Mouse (Mus musculus) skeletal muscle tissue, postnatal 0 days (tissue): ENCODE data around the gene C2cd3. TPM values are rescaled to one million over a fixed set of nuclear protein-coding genes. Genes with fewer than 3 reads are reported as not detected.

Source experiments
- polyA plus RNA-seq: library from polyadenylated mRNA; unstranded; fragments of >200 nt; fragmentation: Nextera tagmentation; extraction: Ambion mirVana; gene quantifications from 2 replicates; pipeline ENCODE4 v1.2.1, GENCODE M21; 2015

Gene C2cd3
- polyA plus RNA-seq, result 4.9 and 7.2 TPM in 2 replicates

DNA sequence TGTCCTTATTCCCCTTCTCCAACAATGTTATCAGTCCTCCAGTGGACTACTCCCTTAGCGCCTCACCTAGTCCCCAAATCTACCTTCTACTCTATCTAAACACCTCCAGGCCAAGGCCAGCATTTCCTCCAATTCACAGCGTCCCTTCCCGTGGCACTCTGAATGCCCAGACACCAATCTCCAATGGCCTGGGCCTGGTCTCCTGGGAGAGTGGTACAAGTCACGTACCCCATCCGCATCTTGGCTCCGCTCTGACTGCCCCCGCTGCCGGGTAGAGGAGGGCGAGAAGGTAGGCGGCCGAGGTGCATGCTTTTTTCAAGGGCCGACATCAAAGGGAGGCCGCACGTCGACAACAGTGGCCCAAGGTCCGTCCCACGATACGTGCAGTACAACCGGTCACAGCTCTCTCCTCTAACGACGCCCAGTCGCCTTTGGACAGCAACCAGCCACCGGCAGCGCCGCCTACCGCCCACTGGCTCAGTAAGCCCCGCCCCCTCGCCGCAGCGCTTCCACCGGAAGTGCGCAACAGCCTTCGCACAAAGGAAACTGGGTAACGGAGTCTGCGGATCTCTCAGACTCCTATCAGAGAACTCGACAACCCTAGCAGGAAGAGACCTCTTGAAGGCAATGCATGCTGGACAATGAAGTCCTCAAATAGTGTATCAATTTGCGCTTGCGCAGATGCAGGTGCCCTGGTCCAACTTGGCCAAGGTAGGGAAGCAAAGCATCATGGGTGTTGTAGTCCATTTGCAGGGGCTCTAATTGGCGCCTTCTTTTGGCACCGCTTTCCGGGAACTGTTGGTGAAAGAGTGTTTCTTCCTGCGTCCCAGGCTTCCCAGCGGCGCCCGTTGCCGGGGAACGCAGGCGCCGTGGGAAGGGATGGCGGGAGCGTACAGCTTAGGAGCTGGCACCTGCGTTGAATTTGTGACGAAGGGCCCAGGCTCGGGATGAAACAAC, at the start of gene C2cd3, which contains the start of gene Ppme1:
Gene C2cd3 (plus strand): TSS at position 739 of the 957 bp plus-strand sequence.
Gene Ppme1 (minus strand): TSS at position 813 of the 957 bp plus-strand sequence.

DNA sequence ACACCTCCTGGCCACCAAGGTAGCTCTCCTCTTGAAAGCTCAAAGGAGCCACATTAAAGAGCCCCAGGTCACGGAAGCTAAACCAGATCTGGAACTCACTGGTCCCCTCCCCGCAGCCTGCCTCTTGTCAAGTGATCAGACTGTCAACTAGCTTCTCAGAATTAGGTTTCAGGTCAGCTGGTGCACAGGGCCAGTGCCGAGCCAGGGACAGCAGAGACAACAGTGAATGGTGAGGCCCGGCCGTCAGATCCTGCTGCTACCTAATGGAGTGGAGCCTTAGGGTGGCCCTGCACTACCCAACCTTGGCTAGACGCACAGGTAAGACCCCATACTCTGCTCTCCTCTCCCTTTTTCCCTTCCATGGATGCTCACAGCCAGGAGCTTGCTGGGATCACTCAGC, 100.7 kb downstream of the C2cd3 start, which contains the start of gene Ucp3:
Gene Ucp3 (plus strand): TSS at position 214 of the 400 bp plus-strand sequence.

DNA sequence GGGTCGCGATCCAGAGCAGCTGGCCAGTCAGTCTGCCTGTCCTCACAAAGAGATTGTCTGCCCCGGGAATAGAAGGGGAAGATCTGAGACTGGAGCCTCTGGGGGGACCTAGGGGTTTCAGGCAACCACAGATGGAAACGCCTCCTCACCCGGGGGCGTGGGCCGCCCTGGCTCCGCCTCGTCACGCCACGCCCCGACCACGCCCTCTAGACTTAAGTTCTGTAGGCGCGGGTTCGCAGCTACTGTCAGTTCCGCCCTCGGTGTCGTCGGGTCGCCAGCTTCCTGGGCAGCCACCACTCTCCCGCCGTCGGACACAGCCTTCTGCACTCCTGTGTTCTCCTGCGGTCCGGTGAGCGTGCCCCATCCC, 121.1 kb downstream of the C2cd3 start, which contains the start of gene Ucp2:
Gene Ucp2 (plus strand): TSS at position 221 of the 367 bp plus-strand sequence.

DNA sequence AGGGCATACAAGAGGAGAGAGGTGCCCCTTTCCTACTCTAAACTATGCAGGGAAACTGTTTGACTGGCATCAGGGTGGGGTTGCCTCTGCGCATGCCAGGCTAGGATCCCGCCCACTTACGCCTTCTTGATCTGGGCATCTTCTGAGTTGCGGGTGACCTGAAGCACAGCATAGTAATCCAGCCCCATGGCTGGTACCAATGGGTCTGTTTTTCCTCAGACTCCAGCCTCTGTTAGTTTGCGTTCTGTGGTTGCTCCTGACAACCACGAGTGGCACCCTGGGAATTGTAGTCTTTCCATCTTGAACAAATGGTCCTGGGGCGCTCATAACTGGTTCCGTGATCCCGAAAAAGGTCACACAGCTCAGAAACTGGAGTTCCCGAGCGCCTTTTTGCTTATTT, 142.5 kb downstream of the C2cd3 start, which contains the start of gene Dnajb13:
Gene Dnajb13 (minus strand): TSS at position 388 of the 400 bp plus-strand sequence.

Other genes with a start within 250 kb of the C2cd3 start
- gene Lipt2, start 213.0 kb upstream of the C2cd3 start, polyA plus RNA-seq, result 12.9 and 15.0 TPM in 2 replicates
- 2.9 and 4.5 TPM in 2 replicates for gene Kcne3, start 195.7 kb upstream of the C2cd3 start, polyA plus RNA-seq
- 0.96 and 1.6 TPM in 2 replicates for gene Pgm2l1, start 144.8 kb upstream of the C2cd3 start, polyA plus RNA-seq
- gene P4ha3, start 86.7 kb upstream of the C2cd3 start, polyA plus RNA-seq, result 3.5 and 4.3 TPM in 2 replicates
- gene Ppme1, start 74 bp downstream of the C2cd3 start, polyA plus RNA-seq, result 30.8 and 33.3 TPM in 2 replicates
- 39.3 and 50.4 TPM in 2 replicates for gene Ucp3, start 100.8 kb downstream of the C2cd3 start, polyA plus RNA-seq
- 127 and 198 TPM in 2 replicates for gene Ucp2, start 121.1 kb downstream of the C2cd3 start, polyA plus RNA-seq
- gene Dnajb13, start 142.7 kb downstream of the C2cd3 start, polyA plus RNA-seq, result 0.37 and 0.38 TPM in 2 replicates
- gene Coa4, start 164.8 kb downstream of the C2cd3 start, polyA plus RNA-seq, result 16.5 and 18.7 TPM in 2 replicates
- 69.7 and 73.2 TPM in 2 replicates for gene Rab6a, start 235.2 kb downstream of the C2cd3 start, polyA plus RNA-seq
- gene Mrpl48, start 236.1 kb downstream of the C2cd3 start, polyA plus RNA-seq, result 85.3 and 86.6 TPM in 2 replicates